Mouse (Mus musculus) heart, embryonic 13.5 days (tissue): Measurements from ENCODE around the gene Slc22a17. TPM values are rescaled to one million over a fixed set of nuclear protein-coding genes. Genes with fewer than 3 reads are reported as not detected.

ENCODE experiments used
- ATAC-seq: fragments of 200-750 bp; cut with Nextera tagmentation; 2 replicates; pipeline ENCODE4 v1.8.0; 2017; ENCODE audit warnings: moderate TSS enrichment; ENCODE audit not compliant: insufficient number of reproducible peaks, low FRiP score, low TSS enrichment; ENCODE audit errors: extremely low read depth
- H3K27ac ChIP-seq: fragments of 300-500 bp; sonication (generic); replicated peaks from 2 replicates; pipeline ENCODE4 v1.5.1; 2015; ENCODE audit warnings: moderate library complexity, mild to moderate bottlenecking, inconsistent platforms
- H3K27me3 ChIP-seq: fragments of 300-500 bp; sonication (generic); replicated peaks from 2 replicates; pipeline ENCODE4 v1.6.1; 2015; ENCODE audit warnings: mild to moderate bottlenecking, inconsistent platforms
- H3K36me3 ChIP-seq: fragments of 300-500 bp; sonication (generic); 2 replicates; pipeline ENCODE4 v1.6.1; 2015; ENCODE audit warnings: mild to moderate bottlenecking, inconsistent platforms
- H3K4me1 ChIP-seq: fragments of 300-500 bp; sonication (generic); 2 replicates; pipeline ENCODE4 v1.6.1; 2015; ENCODE audit warnings: inconsistent platforms
- H3K4me2 ChIP-seq: fragments of 300-500 bp; sonication (generic); 2 replicates; pipeline ENCODE4 v1.6.1; 2015; ENCODE audit warnings: inconsistent platforms, mild to moderate bottlenecking, moderate library complexity
- H3K4me3 ChIP-seq: fragments of 300-500 bp; sonication (generic); 2 replicates; pipeline ENCODE4 v1.5.1; 2015; ENCODE audit warnings: moderate library complexity, mild to moderate bottlenecking, inconsistent platforms
- H3K9ac ChIP-seq: fragments of 300-500 bp; sonication (generic); 2 replicates; pipeline ENCODE4 v1.6.1; 2015; ENCODE audit warnings: inconsistent platforms, mild to moderate bottlenecking, moderate library complexity
- H3K9me3 ChIP-seq: fragments of 300-500 bp; sonication (generic); 2 replicates; pipeline ENCODE4 v1.6.1; 2016; ENCODE audit warnings: inconsistent platforms
- WGBS: fragments of 180-500 bp; shearing (Covaris S2); methylation state at CpG from one replicate; pipeline ENCODE4 v1.1.7; 2015; ENCODE audit warnings: mixed read lengths; 5-methylcytosine and 5-hydroxymethylcytosine counted together
- polyA plus RNA-seq: library from polyadenylated mRNA; unstranded; fragments of >200 nt; fragmentation: Nextera tagmentation; extraction: Ambion mirVana; gene quantifications from 2 replicates; pipeline ENCODE4 v1.2.1, GENCODE M21; 2015

The Slc22a17 gene
- polyA plus RNA-seq, 1 experiment from 2014 or later: 33.9 TPM

GRCm38 (mm10) chr14:54894296-54895151, 18.4 kb downstream of the Slc22a17 start:
- no peaks in the 10 kb centered on the region for H3K27me3 ChIP-seq
- H3K27ac ChIP-seq: peak overlapping the region; percentile 96
- H3K4me3 ChIP-seq: peak overlapping the region; percentile 94
- ATAC-seq: peak; percentile 68
- H3K36me3 ChIP-seq: peaks cover 42% of the 10 kb centered on the region
- no peaks in the 10 kb centered on the region for H3K9me3 ChIP-seq
- H3K9ac ChIP-seq: peak overlapping the region; percentile 100
- peaks cover 36% of the 10 kb centered on the region for H3K4me1 ChIP-seq
- H3K4me2 ChIP-seq: peak overlapping the region; percentile 85
- 1% methylated on average over 45 of the region's 54 CpGs for WGBS

- peak overlapping the region; percentile 100 for H3K9ac ChIP-seq
- no peaks in the 10 kb centered on the region for H3K9me3 ChIP-seq
- no peaks in the 10 kb centered on the region for H3K27me3 ChIP-seq
- peak overlapping the region; percentile 94 for H3K4me3 ChIP-seq
- peaks cover 36% of the 10 kb centered on the region for H3K4me1 ChIP-seq
- peaks cover 34% of the 10 kb centered on the region for H3K36me3 ChIP-seq
- ATAC-seq: peak; percentile 98
- WGBS: under 1% methylated on average over 38 of the region's 38 CpGs
- H3K4me2 ChIP-seq: peak overlapping the region; percentile 85
- peak overlapping the region; percentile 96 for H3K27ac ChIP-seq
These were observed 19.2 kb downstream of the Slc22a17 start for GRCm38 (mm10) chr14:54893651-54894181.

- 94% methylated on average over 3 of the region's 3 CpGs for WGBS
- peak within 1 kb of the TSS; percentile 87 for H3K27ac ChIP-seq
- ATAC-seq: no peak
These were observed 20.7 kb downstream of the Slc22a17 start, which contains the start of gene Pabpn1 for GRCm38 (mm10) chr14:54892200-54892599. Pabpn1 (plus strand) TSS chr14:54892500.

GRCm38 (mm10) chr14:54885309-54885708, 27.6 kb downstream of the Slc22a17 start:
- ATAC-seq: no peak
- WGBS: 90% methylated on average over 11 of the region's 11 CpGs
- Histone ChIP-seq H3K9ac (peak overlapping the region; percentile 24; the same call in 1 of the 2 replicates), H3K36me3 (peaks cover 28% of the 10 kb centered on the region), H3K27me3 (no peaks in the 10 kb centered on the region), H3K27ac (no peak overlapping the region), H3K4me1 (peaks cover 25% of the 10 kb centered on the region), H3K9me3 (no peaks in the 10 kb centered on the region), H3K4me3 (no peak overlapping the region), H3K4me2 (peak overlapping the region; percentile 79; the same call in 1 of the 2 replicates)

More at GRCm38 (mm10) chr14:54892200-54892599, 20.7 kb downstream of the Slc22a17 start, which contains the start of gene Pabpn1:
- H3K4me1 ChIP-seq: peaks cover 30% of the 10 kb centered on the region
- peak within 1 kb of the TSS; percentile 76 for H3K9ac ChIP-seq
- no peaks in the 10 kb centered on the region for H3K27me3 ChIP-seq
- H3K4me2 ChIP-seq: peak within 1 kb of the TSS; percentile 68
- H3K36me3 ChIP-seq: peaks cover 23% of the 10 kb centered on the region
- peak within 1 kb of the TSS; percentile 94 for H3K4me3 ChIP-seq
- no peaks in the 10 kb centered on the region for H3K9me3 ChIP-seq

- Histone ChIP-seq H3K9ac (peak overlapping the region; percentile 95), H3K4me1 (peaks cover 25% of the 10 kb centered on the region), H3K4me3 (peak overlapping the region; percentile 82), H3K9me3 (no peaks in the 10 kb centered on the region), H3K27me3 (no peaks in the 10 kb centered on the region), H3K27ac (peak overlapping the region; percentile 97), H3K36me3 (peaks cover 28% of the 10 kb centered on the region), H3K4me2 (peak overlapping the region; percentile 79)
- 31% methylated on average over 21 of the region's 21 CpGs for WGBS
- no peak for ATAC-seq
These were observed 28.8 kb downstream of the Slc22a17 start for GRCm38 (mm10) chr14:54884022-54884712.

- Histone ChIP-seq H3K4me1 (peaks cover 25% of the 10 kb centered on the region), H3K4me3 (peak within 1 kb of the TSS; percentile 82), H3K27me3 (0 out of 2 replicates have a peak, but pooled peaks cover 3% of the 10 kb centered on the region), H3K36me3 (peaks cover 28% of the 10 kb centered on the region), H3K9me3 (no peaks in the 10 kb centered on the region), H3K9ac (peak within 1 kb of the TSS; percentile 95), H3K4me2 (peak within 1 kb of the TSS; percentile 79), H3K27ac (peak within 1 kb of the TSS; percentile 97)
- peak; percentile 79 for ATAC-seq
- under 1% methylated on average over 27 of the region's 27 CpGs for WGBS
These were observed 29.5 kb downstream of the Slc22a17 start, which contains the start of the genes Bcl2l2 and Gm20521 for GRCm38 (mm10) chr14:54883154-54884021. Bcl2l2 (plus strand) TSS chr14:54883377. Gm20521 (plus strand) TSS chr14:54883441.

GRCm38 (mm10) chr14:54877048-54877715, 35.8 kb downstream of the Slc22a17 start, which contains the start of gene Ppp1r3e:
Ppp1r3e (minus strand) TSS chr14:54877550.
- Histone ChIP-seq H3K9ac (peak within 1 kb of the TSS; percentile 83), H3K36me3 (no peaks in the 10 kb centered on the region), H3K27me3 (peaks cover 8% of the 10 kb centered on the region; the same call in 1 of the 2 replicates), H3K4me2 (peak within 1 kb of the TSS; percentile 99), H3K4me1 (peaks cover 17% of the 10 kb centered on the region), H3K27ac (peak within 1 kb of the TSS; percentile 83), H3K9me3 (no peaks in the 10 kb centered on the region), H3K4me3 (peak within 1 kb of the TSS; percentile 66)
- WGBS: under 1% methylated on average over 55 of the region's 61 CpGs
- ATAC-seq: peak; percentile 59; the same call in 1 of the 2 replicates

- Histone ChIP-seq H3K27ac (peak overlapping the region; percentile 83), H3K4me3 (peak overlapping the region; percentile 66), H3K9me3 (no peaks in the 10 kb centered on the region), H3K36me3 (no peaks in the 10 kb centered on the region), H3K9ac (peak overlapping the region; percentile 83), H3K4me2 (peak overlapping the region; percentile 99), H3K4me1 (peaks cover 17% of the 10 kb centered on the region), H3K27me3 (peaks cover 8% of the 10 kb centered on the region; the same call in 1 of the 2 replicates)
- peak; percentile 83 for ATAC-seq
- under 1% methylated on average over 70 of the region's 72 CpGs for WGBS
These were observed 36.3 kb downstream of the Slc22a17 start for GRCm38 (mm10) chr14:54876539-54877047.

- Histone ChIP-seq H3K9me3 (no peaks in the 10 kb centered on the region), H3K4me3 (peak overlapping the region; percentile 66), H3K27me3 (peaks cover 8% of the 10 kb centered on the region; the same call in 1 of the 2 replicates), H3K4me2 (peak overlapping the region; percentile 99), H3K4me1 (peaks cover 17% of the 10 kb centered on the region), H3K27ac (peak overlapping the region; percentile 83), H3K36me3 (no peaks in the 10 kb centered on the region), H3K9ac (peak overlapping the region; percentile 83)
- 2% methylated on average over 36 of the region's 36 CpGs for WGBS
- ATAC-seq: no peak
These were observed 36.9 kb downstream of the Slc22a17 start for GRCm38 (mm10) chr14:54875844-54876538.
